Mouse (Mus musculus) lung, embryonic 16.5 days (tissue): ENCODE measurements around the gene Wwox. TPM values are rescaled to one million over a fixed set of nuclear protein-coding genes. Genes with fewer than 3 reads are reported as not detected.

Source experiments
- ATAC-seq: fragments of 200-750 bp; cut with Nextera tagmentation; 2 replicates; pipeline ENCODE4 v1.8.0; 2017; ENCODE audit warnings: low read depth, mild to moderate bottlenecking, moderate library complexity
- H3K27ac ChIP-seq: fragments of 300-500 bp; sonication (generic); 2 replicates; pipeline ENCODE4 v1.5.1; 2014; ENCODE audit warnings: mild to moderate bottlenecking, control low read depth, low read length
- H3K27me3 ChIP-seq: fragments of 300-500 bp; sonication (generic); 2 replicates; pipeline ENCODE4 v1.6.1; 2014; ENCODE audit warnings: low read depth, low read length, mixed read lengths; ENCODE audit not compliant: control insufficient read depth, insufficient read depth
- H3K36me3 ChIP-seq: fragments of 300-500 bp; sonication (generic); 2 replicates; pipeline ENCODE4 v1.6.1; 2014; ENCODE audit warnings: low read length; ENCODE audit not compliant: control insufficient read depth, insufficient read depth
- H3K4me1 ChIP-seq: fragments of 300-500 bp; sonication (generic); replicated peaks from 2 replicates; pipeline ENCODE4 v1.6.1; 2014; ENCODE audit warnings: low read length, mixed read lengths; ENCODE audit not compliant: control insufficient read depth, insufficient read depth
- H3K4me2 ChIP-seq: fragments of 300-500 bp; sonication (generic); 2 replicates; pipeline ENCODE4 v1.6.1; 2014; ENCODE audit warnings: low read depth, low read length, control low read depth
- H3K4me3 ChIP-seq: fragments of 300-500 bp; sonication (generic); 2 replicates; pipeline ENCODE4 v1.5.1; 2014; ENCODE audit warnings: mild to moderate bottlenecking, low read length, control low read depth
- H3K9ac ChIP-seq: fragments of 300-500 bp; sonication (generic); 2 replicates; pipeline ENCODE4 v1.6.1; 2014; ENCODE audit warnings: low read length, control low read depth
- H3K9me3 ChIP-seq: fragments of 300-500 bp; sonication (generic); 2 replicates; pipeline ENCODE4 v1.6.1; 2016; ENCODE audit warnings: low read length; ENCODE audit not compliant: control insufficient read depth
- WGBS: fragments of 180-500 bp; shearing (Covaris S2); extraction: QIAGEN DNeasy Blood & Tissue Kit; methylation state at CpG from one replicate; pipeline ENCODE4 v1.1.7; 2014; 5-methylcytosine and 5-hydroxymethylcytosine counted together
- polyA plus RNA-seq: library from polyadenylated mRNA; unstranded; fragments of >200 nt; fragmentation: Nextera tagmentation; extraction: Ambion mirVana; gene quantifications from 2 replicates; pipeline ENCODE4 v1.2.1, GENCODE M21; 2015

Wwox gene
- polyA plus RNA-seq, 1 experiment from 2014 or later = 20.2 TPM

GRCm38 (mm10) chr8:115358481-115358880 is 919.0 kb downstream of the Wwox start:
- Histone ChIP-seq H3K27ac (no peak overlapping the region), H3K36me3 (no peaks in the 10 kb centered on the region), H3K4me3 (no peak overlapping the region), H3K4me2 (no peak overlapping the region), H3K27me3 (no peaks in the 10 kb centered on the region), H3K9me3 (peaks cover 6% of the 10 kb centered on the region; the same call in 1 of the 2 replicates), H3K4me1 (0 out of 2 replicates have a peak, but pooled peaks cover 3% of the 10 kb centered on the region), H3K9ac (no peak overlapping the region)
- WGBS = 92% methylated on average over 11 of the region's 11 CpGs
- ATAC-seq = no peak

- 0 out of 2 replicates have a peak, but pooled peaks cover 3% of the 10 kb centered on the region for H3K4me1 ChIP-seq
- no peak overlapping the region for H3K27ac ChIP-seq
- no peaks in the 10 kb centered on the region for H3K36me3 ChIP-seq
- no peak overlapping the region for H3K9ac ChIP-seq
- no peak overlapping the region for H3K4me2 ChIP-seq
- no peak overlapping the region for H3K4me3 ChIP-seq
- H3K9me3 ChIP-seq = peaks cover under 1% of the 10 kb centered on the region; the same call in 1 of the 2 replicates
- 38% methylated on average over 12 of the region's 12 CpGs for WGBS
- ATAC-seq = no peak
- H3K27me3 ChIP-seq = no peaks in the 10 kb centered on the region
Measured at GRCm38 (mm10) chr8:115359701-115360100, 920.2 kb downstream of the Wwox start.

GRCm38 (mm10) chr8:115362518-115362917 is 923.1 kb downstream of the Wwox start:
- Histone ChIP-seq H3K4me3 (no peak overlapping the region), H3K4me2 (no peak overlapping the region), H3K36me3 (no peaks in the 10 kb centered on the region), H3K9me3 (no peaks in the 10 kb centered on the region), H3K27ac (no peak overlapping the region), H3K4me1 (0 out of 2 replicates have a peak, but pooled peaks cover 3% of the 10 kb centered on the region), H3K9ac (no peak overlapping the region), H3K27me3 (no peaks in the 10 kb centered on the region)
- no peak for ATAC-seq
- WGBS = 43% methylated on average over 7 of the region's 7 CpGs

- no peaks in the 10 kb centered on the region for H3K9me3 ChIP-seq
- H3K27ac ChIP-seq = peak overlapping the region; percentile 22
- no peak overlapping the region for H3K4me3 ChIP-seq
- H3K4me1 ChIP-seq = peaks cover 17% of the 10 kb centered on the region; the same call in 1 of the 2 replicates
- H3K9ac ChIP-seq = no peak overlapping the region
- no peaks in the 10 kb centered on the region for H3K27me3 ChIP-seq
- ATAC-seq = 0 out of 2 replicates have a peak, but pooled peaks have one; percentile 10
- no peaks in the 10 kb centered on the region for H3K36me3 ChIP-seq
- no peak overlapping the region for H3K4me2 ChIP-seq
- 17% methylated on average over 4 of the region's 4 CpGs for WGBS
Measured at GRCm38 (mm10) chr8:115374957-115375356, 935.5 kb downstream of the Wwox start.

- H3K27ac ChIP-seq = peak overlapping the region; percentile 22
- H3K4me1 ChIP-seq = peaks cover 17% of the 10 kb centered on the region; the same call in 1 of the 2 replicates
- WGBS = 39% methylated on average over 8 of the region's 8 CpGs
- ATAC-seq = peak; percentile 92
- H3K4me2 ChIP-seq = peak overlapping the region; percentile 17; the same call in 1 of the 2 replicates
- H3K4me3 ChIP-seq = no peak overlapping the region
- H3K9ac ChIP-seq = no peak overlapping the region
- H3K9me3 ChIP-seq = no peaks in the 10 kb centered on the region
- no peaks in the 10 kb centered on the region for H3K27me3 ChIP-seq
- H3K36me3 ChIP-seq = no peaks in the 10 kb centered on the region
Measured at GRCm38 (mm10) chr8:115375361-115376047, 936.0 kb downstream of the Wwox start.

GRCm38 (mm10) chr8:115377321-115377720 is 937.9 kb downstream of the Wwox start:
- Histone ChIP-seq H3K9ac (no peak overlapping the region), H3K4me1 (peaks cover 17% of the 10 kb centered on the region; the same call in 1 of the 2 replicates), H3K27ac (no peak overlapping the region), H3K4me2 (no peak overlapping the region), H3K27me3 (no peaks in the 10 kb centered on the region), H3K36me3 (no peaks in the 10 kb centered on the region), H3K9me3 (no peaks in the 10 kb centered on the region), H3K4me3 (no peak overlapping the region)
- ATAC-seq = peak; percentile 59
- 32% methylated on average over 4 of the region's 4 CpGs for WGBS

GRCm38 (mm10) chr8:115380017-115380416 is 940.6 kb downstream of the Wwox start:
- H3K9me3 ChIP-seq = no peaks in the 10 kb centered on the region
- no peaks in the 10 kb centered on the region for H3K27me3 ChIP-seq
- H3K4me3 ChIP-seq = no peak overlapping the region
- peaks cover 12% of the 10 kb centered on the region; the same call in 1 of the 2 replicates for H3K4me1 ChIP-seq
- no peak overlapping the region for H3K27ac ChIP-seq
- WGBS = 57% methylated on average over 4 of the region's 4 CpGs
- H3K9ac ChIP-seq = no peak overlapping the region
- no peak overlapping the region for H3K4me2 ChIP-seq
- no peaks in the 10 kb centered on the region for H3K36me3 ChIP-seq
- no peak for ATAC-seq

GRCm38 (mm10) chr8:115390921-115391504 is 951.6 kb downstream of the Wwox start:
- H3K4me2 ChIP-seq = no peak overlapping the region
- H3K9ac ChIP-seq = no peak overlapping the region
- no peaks in the 10 kb centered on the region for H3K9me3 ChIP-seq
- no peaks in the 10 kb centered on the region for H3K27me3 ChIP-seq
- H3K4me3 ChIP-seq = no peak overlapping the region
- WGBS = 78% methylated on average over 5 of the region's 5 CpGs
- H3K4me1 ChIP-seq = no peaks in the 10 kb centered on the region
- no peaks in the 10 kb centered on the region for H3K36me3 ChIP-seq
- no peak overlapping the region for H3K27ac ChIP-seq
- no peak for ATAC-seq

DNA sequence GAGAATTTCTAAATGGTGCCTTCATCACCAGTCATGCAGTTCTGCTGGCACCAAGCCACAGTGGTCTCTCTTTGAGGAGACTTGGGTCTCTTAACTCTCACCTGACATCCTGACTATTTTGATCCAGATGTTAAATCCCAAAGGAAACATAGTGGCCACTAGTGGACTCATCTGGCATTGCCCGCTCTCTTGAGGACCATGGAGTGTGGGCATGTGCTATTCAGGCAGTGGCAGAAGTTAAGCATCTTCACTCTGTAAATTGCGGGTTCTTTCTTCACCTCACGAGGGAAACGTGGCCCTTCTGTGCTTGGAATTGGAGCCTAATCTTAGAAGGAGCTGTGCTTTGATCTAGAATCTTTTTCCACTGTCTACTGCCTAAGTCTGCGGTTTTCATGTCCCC is 956.4 kb downstream of the Wwox start:
- Histone ChIP-seq H3K4me3 (no peak overlapping the region), H3K4me2 (no peak overlapping the region), H3K36me3 (no peaks in the 10 kb centered on the region), H3K4me1 (no peaks in the 10 kb centered on the region), H3K27ac (no peak overlapping the region), H3K9ac (no peak overlapping the region), H3K27me3 (no peaks in the 10 kb centered on the region), H3K9me3 (no peaks in the 10 kb centered on the region)
- 69% methylated on average over 5 of the region's 5 CpGs for WGBS
- ATAC-seq = no peak
